Mouse (Mus musculus): ENCODE data around the gene Cnst. TPM values are rescaled to one million over a fixed set of nuclear protein-coding genes. Genes with fewer than 3 reads are reported as not detected.
"Not testable (repeated sequence)": the region's sequence is repeated elsewhere in the genome, so short reads cannot be mapped to it uniquely, and the experiment has no call there.

The Cnst gene
- total RNA-seq, 4 experiments from 2014 or later, result 29.5 to 38.6 (median 33.9) TPM

DNA sequence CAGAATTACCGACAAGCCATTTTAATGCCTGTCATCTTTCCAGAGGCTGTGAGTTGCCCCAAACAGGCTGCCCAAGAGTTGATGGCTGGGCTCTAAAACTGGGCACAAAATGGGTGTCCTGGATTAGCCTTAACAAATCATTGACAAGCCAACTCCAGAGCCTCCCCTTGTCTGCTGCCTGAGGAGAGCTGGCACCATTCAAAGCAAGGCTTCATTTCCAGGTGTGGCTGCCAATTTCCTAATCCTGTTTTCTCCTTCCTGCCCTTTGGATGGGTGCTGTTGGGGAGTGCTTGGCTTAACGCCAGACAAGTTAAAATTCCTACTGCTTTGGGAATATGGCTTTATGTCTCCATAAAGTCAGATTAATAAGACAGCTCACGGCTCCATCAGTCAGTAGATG lies 98.0 kb downstream of the Cnst start:
- DNase-seq (ENCODE audit: low spot score in 2 of 2), result peak in 1 of 2 experiments; percentile 0

DNA sequence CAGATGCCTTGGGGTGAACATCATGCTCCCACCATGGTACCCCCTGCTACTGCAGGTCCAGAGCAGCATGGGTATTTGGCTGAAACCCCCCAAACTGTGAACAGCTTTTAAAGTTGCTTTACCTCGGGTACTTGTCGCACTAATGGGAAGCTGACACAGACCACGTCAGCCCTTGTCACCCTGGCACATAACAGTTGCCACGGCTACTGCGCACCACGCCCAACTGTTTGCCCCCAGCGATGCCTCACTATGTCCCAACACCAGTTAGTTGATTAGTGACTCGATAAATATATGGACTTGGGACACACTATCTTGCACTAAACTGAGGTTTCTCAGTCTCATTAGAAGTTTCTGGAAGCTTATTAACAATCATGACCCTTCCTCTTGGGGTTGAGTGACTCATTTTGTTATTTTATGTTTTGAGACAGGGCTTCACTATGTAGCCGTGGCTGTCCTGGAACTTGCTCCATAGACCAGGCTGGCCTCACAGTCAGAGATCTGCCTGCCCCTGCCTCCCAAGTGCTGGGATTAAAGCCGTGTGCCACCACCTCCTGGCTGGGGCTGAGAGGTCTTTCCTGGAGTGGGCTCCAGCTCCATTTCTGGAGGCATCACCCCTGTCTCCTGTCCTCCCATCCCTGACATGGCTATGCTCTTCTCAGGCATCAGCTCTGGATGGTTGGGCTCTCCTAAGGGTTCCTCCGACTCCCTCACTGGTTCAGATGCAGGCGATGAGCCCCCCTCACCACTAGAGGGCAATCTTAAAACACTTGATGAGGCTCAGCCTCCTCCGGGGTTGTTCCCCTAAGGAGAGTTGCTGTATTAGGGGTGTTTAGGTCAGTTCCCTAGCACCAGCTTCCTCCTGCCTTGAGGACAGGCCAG lies 99.2 kb downstream of the Cnst start:
- DNase-seq (ENCODE audit: low spot score in 2 of 2), result peak; percentile 69 to 76

DNA sequence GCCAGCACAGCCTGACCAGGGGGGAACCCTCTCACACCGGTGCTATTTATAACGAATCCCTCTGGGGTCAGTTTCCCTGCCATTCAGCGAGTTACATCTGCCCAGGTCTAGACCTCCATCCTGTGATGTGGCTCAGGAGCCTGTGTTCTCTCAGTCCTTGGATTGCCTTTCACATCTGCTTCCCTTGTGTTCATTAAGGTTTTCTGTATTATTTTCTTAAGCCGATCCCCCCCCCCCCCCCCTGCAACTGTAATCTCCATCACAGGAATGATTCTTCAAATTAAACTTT lies 99.8 kb downstream of the Cnst start:
- DNase-seq (ENCODE audit: low spot score in 2 of 2), result no peak

DNA sequence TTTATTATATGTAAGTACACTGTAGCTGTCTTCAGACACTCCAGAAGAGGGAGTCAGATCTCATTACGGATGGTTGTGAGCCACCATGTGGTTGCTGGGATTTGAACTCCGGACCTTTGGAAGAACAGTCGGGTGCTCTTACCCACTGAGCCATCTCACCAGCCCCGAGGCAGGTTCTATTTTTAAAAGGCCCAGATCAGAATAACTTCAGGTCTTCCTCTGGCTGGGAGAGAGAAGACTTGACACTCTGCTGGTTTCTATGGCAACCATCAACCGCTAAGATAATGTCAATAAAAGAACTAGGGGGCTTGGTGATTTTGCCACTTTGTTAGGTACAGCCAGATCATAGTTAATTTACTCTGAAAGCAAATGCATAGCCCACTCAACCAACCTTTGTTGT lies 102.5 kb downstream of the Cnst start:
- DNase-seq (ENCODE audit: low spot score in 2 of 2), result not testable (repeated sequence)

- no peak for DNase-seq (ENCODE audit: low spot score in 2 of 2)
Observed at GRCm38 (mm10) chr1:179649324-179649723, 103.2 kb downstream of the Cnst start.

DNA sequence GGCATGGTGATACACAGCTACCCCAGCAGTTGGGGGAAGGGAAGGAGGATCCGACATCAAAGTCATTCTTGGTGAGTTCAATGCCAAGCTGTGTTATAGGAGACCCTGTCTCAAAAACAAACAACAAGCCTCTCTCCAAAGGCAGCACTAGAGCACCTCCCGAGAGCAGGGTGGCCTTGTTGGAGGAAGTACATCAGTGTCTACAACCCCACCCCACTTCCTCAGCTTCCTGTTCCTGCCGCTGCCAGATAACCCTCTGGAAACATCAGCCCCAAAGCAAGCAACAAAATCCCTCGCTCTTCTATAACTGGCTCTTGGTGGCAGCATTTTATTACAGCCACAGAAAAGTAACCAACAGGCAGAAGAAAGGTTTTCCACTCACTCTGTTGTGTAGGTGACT lies 104.1 kb downstream of the Cnst start:
- DNase-seq (ENCODE audit: low spot score in 2 of 2), result no peak

DNA sequence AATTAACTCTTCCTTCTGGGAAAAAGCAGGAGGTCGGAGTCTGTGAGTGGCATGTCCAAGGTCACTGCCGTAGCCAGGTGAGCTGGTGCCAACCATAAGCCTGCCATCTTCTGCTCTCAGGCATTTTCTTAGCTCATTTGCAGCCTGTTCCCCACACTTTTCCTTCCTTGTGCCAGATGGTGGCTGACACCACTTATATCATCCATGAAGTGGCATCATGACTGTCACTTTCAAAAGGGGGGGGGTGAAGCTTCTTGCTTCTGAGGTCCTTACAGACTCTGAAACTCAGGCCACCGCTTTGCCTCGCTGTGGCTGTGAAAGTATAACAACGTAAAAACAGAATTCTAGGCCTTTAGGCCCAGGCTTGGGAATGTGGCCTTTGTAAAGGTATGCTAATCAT lies 105.1 kb downstream of the Cnst start:
- DNase-seq (ENCODE audit: low spot score in 2 of 2), result no peak

DNA sequence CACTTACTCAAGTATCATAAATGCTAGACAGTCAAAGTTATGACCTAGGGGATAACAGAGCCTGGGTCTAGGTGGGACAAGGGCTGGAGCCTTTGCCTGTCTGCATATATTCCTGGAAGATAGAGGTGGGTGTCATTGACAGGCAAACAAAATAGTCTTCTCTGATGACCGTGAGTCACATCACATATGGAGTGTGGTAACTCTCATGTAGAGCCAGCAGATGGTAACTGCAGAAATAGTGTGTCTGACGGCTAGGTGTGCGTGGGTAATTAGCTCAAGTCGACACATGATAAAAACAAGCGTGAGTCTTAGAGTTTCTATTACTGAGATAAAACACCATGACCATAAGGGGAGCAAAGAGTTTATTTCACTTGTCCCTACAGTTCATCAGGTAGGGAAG lies 116.9 kb downstream of the Cnst start:
- no peak for DNase-seq (ENCODE audit: low spot score in 2 of 2)

- no peak for DNase-seq (ENCODE audit: low spot score in 2 of 2)
Observed at GRCm38 (mm10) chr1:179664309-179664930, 118.2 kb downstream of the Cnst start.

DNA sequence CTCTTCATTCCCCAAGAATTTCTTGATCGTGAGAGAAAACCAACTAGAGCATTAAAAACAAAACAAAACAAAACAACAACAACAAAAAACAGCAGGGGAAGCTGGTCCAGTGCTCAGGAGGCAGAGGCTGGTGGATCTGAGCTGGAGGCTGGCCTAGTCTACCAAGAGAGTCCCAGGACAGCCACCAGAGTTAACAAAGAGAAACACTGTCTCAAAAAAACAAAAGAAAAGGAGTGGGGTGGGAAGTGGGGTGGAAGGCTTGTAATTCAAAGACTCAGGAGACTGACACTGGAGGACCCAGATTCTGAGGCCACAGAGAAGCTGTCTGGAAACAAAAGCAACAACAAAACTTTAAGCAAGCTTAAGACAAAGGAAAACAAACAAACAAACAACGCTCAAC lies 120.8 kb downstream of the Cnst start:
- no peak for DNase-seq (ENCODE audit: low spot score in 2 of 2)

- no peak for DNase-seq (ENCODE audit: low spot score in 2 of 2)
Observed at GRCm38 (mm10) chr1:179667450-179667849, 121.3 kb downstream of the Cnst start.

- DNase-seq (ENCODE audit: low spot score in 2 of 2), result peak; percentile 81 to 88
Observed at GRCm38 (mm10) chr1:179668013-179668805, 122.0 kb downstream of the Cnst start, which contains the start of gene Sccpdh. Gene Sccpdh (plus strand): TSS chr1:179668210.

DNA sequence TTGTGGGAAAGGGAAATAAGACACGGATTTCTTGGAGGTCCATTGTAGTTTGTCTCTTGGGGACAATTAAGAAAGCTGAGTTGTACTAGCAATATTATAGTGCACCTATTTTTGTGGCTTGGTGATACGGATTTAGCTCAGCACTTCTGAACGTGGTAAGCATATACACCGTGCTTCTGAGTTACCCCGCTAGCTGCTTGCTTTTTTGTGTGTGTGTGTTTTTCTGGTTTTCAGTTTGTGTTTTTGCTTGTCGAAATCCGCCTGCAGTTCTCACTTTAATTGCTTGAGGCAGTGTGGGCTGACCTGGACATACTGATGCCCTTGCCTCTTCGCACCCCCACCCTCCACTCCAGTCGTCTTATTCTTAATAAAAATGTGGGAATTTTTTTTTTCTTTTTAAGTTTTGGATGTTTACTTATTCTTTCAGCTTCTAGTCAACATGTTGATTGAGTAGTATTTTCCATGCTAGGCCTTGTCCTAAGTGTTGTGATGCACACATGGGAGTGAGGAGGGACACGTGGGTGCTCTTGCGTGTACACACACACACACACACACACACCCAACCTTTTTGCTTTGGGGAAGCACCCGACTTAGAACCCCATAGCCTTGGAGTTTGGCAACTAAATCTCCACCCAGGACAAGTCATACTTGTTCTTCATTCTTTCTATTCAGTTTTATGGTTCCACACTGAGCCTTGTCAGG lies 122.8 kb downstream of the Cnst start:
- no peak for DNase-seq (ENCODE audit: low spot score in 2 of 2)

DNA sequence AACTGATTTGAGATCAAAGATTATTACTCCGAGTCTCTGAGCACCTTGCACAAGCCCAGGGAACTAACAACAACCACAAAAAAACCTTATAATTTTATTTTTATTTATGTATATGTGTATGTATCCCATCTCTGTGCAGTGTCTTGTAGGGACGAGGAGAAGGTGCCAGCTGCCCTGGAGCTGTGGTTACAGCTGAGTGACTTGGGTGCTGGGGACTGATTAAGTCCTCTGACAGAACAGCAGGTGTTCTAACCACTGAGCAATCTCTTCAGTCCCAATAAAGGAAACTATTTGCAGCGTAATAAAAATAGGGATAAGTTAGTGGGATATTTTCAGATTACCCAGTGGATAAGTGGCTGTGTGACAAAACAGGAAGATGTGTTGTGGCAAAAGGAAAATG lies 128.2 kb downstream of the Cnst start:
- no peak for DNase-seq (ENCODE audit: low spot score in 2 of 2)

DNA sequence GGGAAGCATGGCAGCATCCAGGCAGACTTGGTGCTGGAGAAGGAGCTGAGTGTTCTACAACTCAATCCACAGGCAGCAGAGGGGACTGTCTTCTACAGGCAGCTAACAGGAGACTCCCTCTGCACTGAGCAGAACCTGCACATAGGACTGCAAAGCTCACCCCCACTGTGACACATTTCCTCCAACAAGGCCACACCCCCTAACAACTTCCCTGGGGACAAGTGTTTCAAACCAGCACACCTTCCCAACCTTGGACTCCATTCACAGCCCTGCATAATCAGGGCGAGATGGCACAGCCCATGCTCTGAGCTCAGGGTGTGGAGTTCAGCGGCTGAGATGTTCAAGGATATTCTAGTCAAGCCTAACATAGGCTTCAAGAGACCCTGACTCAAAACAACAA lies 130.9 kb downstream of the Cnst start:
- DNase-seq (ENCODE audit: low spot score in 2 of 2), result no peak

Other genes with a start within 250 kb of the Cnst start
- 1 to 10 TPM; 5.3 to 7.3 (median 6.5) TPM for gene Smyd3, start 28.3 kb upstream of the Cnst start, total RNA-seq (2022)
- 10 to 100 TPM; 43.9 to 55.9 (median 46.5) TPM for gene Tfb2m, start 103 bp upstream of the Cnst start, total RNA-seq (2022)
- gene Sccpdh, start 121.8 kb downstream of the Cnst start, total RNA-seq (2022), result 10 to 100 TPM; 35.3 to 47.3 (median 40.4) TPM
- gene Kif28, start 198.9 kb downstream of the Cnst start, total RNA-seq (2022), result under 1 TPM in 1 of 4 experiments, not detected in 3; 0.11 TPM